Mouse (Mus musculus) heart, embryonic 14.5 days (tissue): ENCODE data around the gene Spryd3. TPM values are rescaled to one million over a fixed set of nuclear protein-coding genes. Genes with fewer than 3 reads are reported as not detected.

Experiments used
- ATAC-seq: fragments of 200-750 bp; cut with Nextera tagmentation; 2 replicates; pipeline ENCODE4 v1.8.0; 2017; ENCODE audit warnings: low read depth, moderate TSS enrichment; ENCODE audit not compliant: insufficient number of reproducible peaks, insufficient read depth, low FRiP score
- H3K27ac ChIP-seq, 2 experiments: fragments of 200-500 bp in 1 of 2; fragments of 300-500 bp in 1 of 2; sonication (generic) in 1 of 2; replicated peaks in 1 of 2; 2 replicates each; pipeline ENCODE4 v1.5.1; 2012 to 2014; ENCODE audit warnings: low read depth in 2 of 2, low read length in 2 of 2, control low read depth in 1 of 2, mild to moderate bottlenecking in 1 of 2, mixed read lengths in 1 of 2; ENCODE audit not compliant: control insufficient read depth in 1 of 2, insufficient read depth in 1 of 2
- H3K27me3 ChIP-seq: fragments of 300-500 bp; sonication (generic); 2 replicates; pipeline ENCODE4 v1.6.1; 2014; ENCODE audit warnings: mild to moderate bottlenecking, low read length, control low read depth; ENCODE audit not compliant: control insufficient read depth, insufficient read depth
- H3K36me3 ChIP-seq: fragments of 300-500 bp; sonication (generic); 2 replicates; pipeline ENCODE4 v1.6.1; 2014; ENCODE audit warnings: mild to moderate bottlenecking, control low read depth, low read length, mixed read lengths; ENCODE audit not compliant: control insufficient read depth, insufficient read depth
- H3K4me1 ChIP-seq, 2 experiments: fragments of 200-500 bp in 1 of 2; fragments of 300-500 bp in 1 of 2; sonication (generic) in 1 of 2; 2 replicates each; pipeline ENCODE4 v1.6.1; 2012 to 2014; ENCODE audit warnings: low read length in 2 of 2, control low read depth in 1 of 2, mixed read lengths in 1 of 2; ENCODE audit not compliant: control insufficient read depth in 2 of 2, insufficient read depth in 2 of 2
- H3K4me2 ChIP-seq: fragments of 300-500 bp; sonication (generic); 2 replicates; pipeline ENCODE4 v1.6.1; 2014; ENCODE audit warnings: mild to moderate bottlenecking, low read length
- H3K4me3 ChIP-seq, 2 experiments: fragments of 200-500 bp in 1 of 2; fragments of 300-500 bp in 1 of 2; sonication (generic) in 1 of 2; 2 replicates each; pipeline ENCODE4 v1.5.1; 2012 to 2014; ENCODE audit warnings: low read length in 2 of 2, mild to moderate bottlenecking in 2 of 2, control low read depth in 1 of 2, low read depth in 1 of 2, moderate library complexity in 1 of 2; ENCODE audit not compliant: control insufficient read depth in 1 of 2, insufficient read depth in 1 of 2
- H3K9ac ChIP-seq: fragments of 300-500 bp; sonication (generic); 2 replicates; pipeline ENCODE4 v1.6.1; 2014; ENCODE audit warnings: mild to moderate bottlenecking, low read length
- H3K9me3 ChIP-seq: fragments of 300-500 bp; sonication (generic); 2 replicates; pipeline ENCODE4 v1.6.1; 2016; ENCODE audit warnings: low read length, control low read depth; ENCODE audit not compliant: control insufficient read depth
- WGBS: fragments of 180-500 bp; shearing (Covaris S2); extraction: QIAGEN DNeasy Blood & Tissue Kit; methylation state at CpG from one replicate; pipeline ENCODE4 v1.1.7; 2014; 5-methylcytosine and 5-hydroxymethylcytosine counted together
- polyA plus RNA-seq: library from polyadenylated mRNA; unstranded; fragments of >200 nt; fragmentation: Nextera tagmentation; extraction: Ambion mirVana; gene quantifications from 2 replicates; pipeline ENCODE4 v1.2.1, GENCODE M21; 2014

Gene Spryd3
- polyA plus RNA-seq, 1 experiment from 2014 or later: 12.4 TPM

DNA sequence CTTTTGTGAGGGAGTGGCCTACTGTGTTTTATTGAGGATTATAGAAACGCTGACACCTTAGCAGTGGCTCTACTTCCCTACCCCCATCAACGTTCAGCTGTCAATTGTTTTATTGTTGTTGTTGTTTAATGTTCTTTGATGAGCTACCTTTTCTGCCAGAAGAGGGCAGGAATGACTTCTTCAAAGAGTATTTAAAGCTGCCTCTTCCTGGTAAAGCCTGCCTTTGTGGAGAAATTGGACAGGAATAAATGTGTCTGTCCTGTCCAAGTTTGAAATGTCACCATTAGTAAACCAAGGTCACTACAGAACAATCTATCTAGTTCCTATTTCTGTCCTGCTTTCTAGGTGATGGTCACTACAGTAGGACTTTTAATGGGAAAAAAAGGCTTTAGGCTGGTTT lies 41.9 kb downstream of the Spryd3 start:
- Histone ChIP-seq H3K27ac (no peak overlapping the region), H3K9ac (no peak overlapping the region), H3K4me1 (peaks cover 6 to 18% of the 10 kb centered on the region in 2 experiments; a peak in 3 of 4 replicates), H3K36me3 (peaks cover 89% of the 10 kb centered on the region), H3K4me3 (no peak overlapping the region), H3K4me2 (no peak overlapping the region), H3K27me3 (no peaks in the 10 kb centered on the region), H3K9me3 (no peaks in the 10 kb centered on the region)
- WGBS: 78% methylated on average over 2 of the region's 2 CpGs
- ATAC-seq: no peak

DNA sequence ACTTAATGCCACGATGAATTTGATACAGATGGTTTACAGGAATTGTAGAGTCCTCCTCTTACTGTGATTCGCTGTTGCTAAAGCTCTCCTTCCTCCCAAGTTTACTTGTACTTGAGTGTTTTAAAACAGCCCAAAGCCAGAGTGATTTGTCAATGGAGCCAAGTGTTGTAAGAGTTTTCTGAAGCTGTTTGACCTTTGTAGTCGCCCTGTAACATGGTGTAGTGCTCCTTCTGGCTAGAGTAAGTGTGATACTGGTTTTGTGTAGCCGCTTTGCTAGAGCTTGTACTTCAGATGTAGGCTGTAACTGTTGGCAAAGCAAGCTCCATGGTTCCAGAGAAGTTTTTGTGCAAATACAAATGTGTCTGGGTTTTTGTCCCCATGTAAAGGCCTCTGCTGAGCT lies 43.8 kb downstream of the Spryd3 start:
- ATAC-seq: no peak
- H3K4me2 ChIP-seq: no peak overlapping the region
- H3K27me3 ChIP-seq: no peaks in the 10 kb centered on the region
- no peaks in the 10 kb centered on the region for H3K9me3 ChIP-seq
- 88% methylated on average over 4 of the region's 4 CpGs for WGBS
- H3K4me3 ChIP-seq: no peak overlapping the region
- H3K9ac ChIP-seq: no peak overlapping the region
- no peak overlapping the region for H3K27ac ChIP-seq
- H3K4me1 ChIP-seq: peaks cover 0 to 1% of the 10 kb centered on the region in 2 experiments; a peak in 1 of 4 replicates
- peaks cover 98% of the 10 kb centered on the region for H3K36me3 ChIP-seq

DNA sequence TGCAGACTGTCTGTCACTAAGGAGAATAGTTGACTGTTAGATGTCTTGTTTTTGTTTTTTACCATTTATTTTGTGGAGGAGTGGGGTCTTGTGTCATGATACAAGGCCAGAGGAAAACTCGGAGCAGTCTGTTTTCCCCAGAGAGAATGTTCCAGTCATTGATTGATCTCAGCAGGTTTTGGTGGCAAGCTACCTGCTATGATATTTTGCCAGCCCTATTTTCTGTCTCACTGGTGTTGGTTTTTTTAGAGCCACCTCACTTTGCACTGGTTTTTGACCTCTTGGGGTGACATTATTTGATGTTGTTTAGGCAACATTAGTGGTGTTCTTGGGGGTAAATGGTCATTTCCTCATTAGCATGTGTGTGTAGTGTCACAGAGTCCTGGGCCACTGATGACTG lies 44.3 kb downstream of the Spryd3 start:
- Histone ChIP-seq H3K4me3 (no peak overlapping the region), H3K27me3 (no peaks in the 10 kb centered on the region), H3K4me2 (no peak overlapping the region), H3K9ac (no peak overlapping the region), H3K9me3 (no peaks in the 10 kb centered on the region), H3K36me3 (peaks cover 100% of the 10 kb centered on the region), H3K4me1 (no peaks in the 10 kb centered on the region; a peak in 1 of 4 replicates), H3K27ac (no peak overlapping the region)
- ATAC-seq: no peak
- WGBS: 74% methylated on average over 1 of the region's 1 CpGs

DNA sequence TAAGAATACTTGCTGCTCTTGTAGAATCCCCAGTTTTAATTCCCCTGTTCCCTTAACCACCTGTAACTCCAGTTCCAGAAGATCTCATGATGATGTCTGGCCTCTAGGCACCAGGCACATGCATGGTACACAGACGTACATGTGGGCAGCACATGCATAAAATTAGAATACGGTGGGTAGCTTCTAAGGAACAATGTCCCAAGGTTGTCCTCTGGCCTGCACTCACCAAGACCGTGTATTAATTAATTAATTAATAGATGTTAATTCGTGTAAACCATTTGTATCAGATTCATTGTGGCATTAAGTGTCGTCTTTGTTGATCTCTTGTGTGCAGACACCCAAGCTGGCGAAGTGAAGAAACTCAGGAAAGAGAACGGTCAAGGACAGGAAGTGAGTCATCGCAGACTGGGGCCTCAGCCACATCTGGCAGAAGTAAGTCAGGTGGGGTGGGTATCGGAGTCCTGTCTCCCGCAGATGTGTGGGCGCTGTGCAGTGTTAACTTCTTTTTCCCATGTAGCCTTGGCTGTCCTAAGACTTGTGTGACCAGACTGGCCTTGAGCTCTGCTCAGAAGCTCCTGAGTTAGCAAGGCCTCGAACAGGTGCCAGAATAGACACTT lies 44.9 kb downstream of the Spryd3 start:
- H3K27me3 ChIP-seq: no peaks in the 10 kb centered on the region
- WGBS: 68% methylated on average over 12 of the region's 12 CpGs
- H3K4me2 ChIP-seq: no peak overlapping the region

DNA sequence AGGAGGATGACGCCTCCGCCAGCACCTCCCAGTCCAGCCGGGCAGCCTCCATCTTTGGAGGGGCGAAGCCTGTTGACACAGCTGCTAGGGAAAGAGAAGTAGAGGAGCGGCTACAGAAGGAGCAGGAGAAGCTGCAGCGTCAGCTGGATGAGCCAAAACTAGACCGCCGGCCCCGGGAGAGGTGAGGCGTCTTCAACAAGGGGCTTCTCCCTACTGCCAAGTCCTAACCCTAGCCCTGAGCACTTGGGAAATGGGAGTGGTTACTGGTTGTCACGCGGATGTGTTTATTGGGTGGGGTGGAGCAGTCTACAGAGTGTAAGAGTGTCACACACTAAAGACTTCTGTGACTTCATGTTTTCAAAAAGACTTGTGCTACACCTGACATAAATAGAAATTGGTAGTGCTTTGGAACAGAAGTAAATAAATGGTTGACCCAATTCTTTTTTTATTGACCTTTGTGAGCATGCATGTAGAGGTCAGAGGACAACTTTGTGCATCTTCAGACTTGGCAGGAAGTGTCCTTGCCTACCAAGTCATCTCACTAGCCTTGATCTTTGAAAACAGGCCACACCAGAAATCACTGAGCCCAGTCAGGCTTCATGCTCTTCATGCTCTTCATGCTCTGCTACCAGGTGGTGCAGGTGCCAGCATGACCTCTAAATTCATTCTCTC lies 46.0 kb downstream of the Spryd3 start:
- no peak overlapping the region for H3K4me2 ChIP-seq

More for the DNA sequence above, 44.9 kb downstream of the Spryd3 start:
- Histone ChIP-seq H3K9me3 (no peaks in the 10 kb centered on the region), H3K36me3 (peaks cover 100% of the 10 kb centered on the region), H3K4me3 (no peak overlapping the region), H3K27ac (no peak overlapping the region), H3K4me1 (no peaks in the 10 kb centered on the region; a peak in 1 of 4 replicates), H3K9ac (no peak overlapping the region)
- ATAC-seq: peak; percentile 26; the same call in 1 of the 2 replicates

DNA sequence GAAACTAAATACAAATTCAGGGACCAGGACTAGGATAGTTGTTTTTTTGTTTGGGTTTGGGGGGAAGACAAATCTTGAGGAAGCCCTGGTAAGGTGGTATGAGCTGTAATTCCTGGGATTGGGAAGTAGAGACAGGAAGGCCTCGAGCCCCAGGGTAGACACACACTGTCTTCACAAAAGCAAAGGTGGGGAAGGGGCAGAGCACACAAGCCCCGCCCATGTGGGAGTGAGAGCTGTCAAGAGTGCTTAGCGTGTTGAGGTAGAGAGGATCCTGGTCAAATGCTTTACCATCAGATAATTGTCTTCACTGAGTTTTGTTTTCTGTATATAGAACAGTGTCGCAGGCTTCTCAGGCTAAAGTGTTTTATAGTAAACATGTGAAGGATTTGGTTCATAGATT lies 53.0 kb downstream of the Spryd3 start:
- 74% methylated on average over 4 of the region's 4 CpGs for WGBS
- Histone ChIP-seq H3K4me1 (peaks cover 0 to 9% of the 10 kb centered on the region in 2 experiments; a peak in 1 of 4 replicates), H3K9me3 (no peaks in the 10 kb centered on the region), H3K27ac (no peak overlapping the region), H3K4me2 (no peak overlapping the region), H3K9ac (no peak overlapping the region), H3K27me3 (no peaks in the 10 kb centered on the region), H3K36me3 (peaks cover 75% of the 10 kb centered on the region), H3K4me3 (no peak overlapping the region)
- no peak for ATAC-seq

More for the DNA sequence above, 46.0 kb downstream of the Spryd3 start:
- Histone ChIP-seq H3K27ac (no peak overlapping the region), H3K4me1 (no peaks in the 10 kb centered on the region; a peak in 1 of 4 replicates), H3K9ac (no peak overlapping the region), H3K36me3 (peaks cover 100% of the 10 kb centered on the region), H3K9me3 (no peaks in the 10 kb centered on the region), H3K4me3 (no peak overlapping the region), H3K27me3 (no peaks in the 10 kb centered on the region)
- ATAC-seq: no peak
- WGBS: 81% methylated on average over 12 of the region's 12 CpGs

DNA sequence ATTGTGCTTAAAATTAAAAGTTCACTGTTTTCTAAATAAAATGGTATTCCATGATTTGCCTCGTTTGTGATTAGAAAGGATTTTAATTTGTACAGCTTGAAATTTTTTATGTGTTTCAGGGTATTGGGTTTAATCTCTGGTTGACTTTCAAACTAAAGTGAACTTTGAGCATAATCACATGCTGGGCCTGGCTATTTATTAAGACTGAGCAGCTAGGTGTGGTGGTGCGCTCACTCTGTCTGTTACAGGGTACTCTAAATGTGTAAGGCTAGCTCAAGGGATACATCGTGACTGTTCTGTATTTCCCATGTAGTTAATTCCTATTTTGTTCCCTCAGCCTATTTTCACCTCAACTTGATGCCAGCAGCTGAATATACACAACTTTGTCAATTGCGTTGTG lies 53.9 kb downstream of the Spryd3 start:
- no peak overlapping the region for H3K4me3 ChIP-seq
- H3K4me2 ChIP-seq: no peak overlapping the region
- no peaks in the 10 kb centered on the region for H3K27me3 ChIP-seq
- H3K27ac ChIP-seq: no peak overlapping the region
- H3K9me3 ChIP-seq: no peaks in the 10 kb centered on the region
- H3K36me3 ChIP-seq: peaks cover 67% of the 10 kb centered on the region
- peaks cover 0 to 9% of the 10 kb centered on the region in 2 experiments; a peak in 1 of 4 replicates for H3K4me1 ChIP-seq
- H3K9ac ChIP-seq: no peak overlapping the region
- 86% methylated on average over 4 of the region's 4 CpGs for WGBS
- ATAC-seq: no peak
